Mouse (Mus musculus) myocyte (in vitro differentiated cells): ENCODE results near the gene March5. TPM values are rescaled to one million over a fixed set of nuclear protein-coding genes. Genes with fewer than 3 reads are reported as not detected.

Source experiments
- H3K27me3 ChIP-seq: one replicate; pipeline ENCODE4 v1.6.1; 2011; ENCODE audit not compliant: control insufficient read depth, insufficient read depth, insufficient read length
- H3K36me3 ChIP-seq: one replicate; pipeline ENCODE4 v1.6.1; 2011; ENCODE audit not compliant: control insufficient read depth, insufficient read depth
- H3K4me2 ChIP-seq: one replicate; pipeline ENCODE4 v1.6.1; 2011; ENCODE audit warnings: low read depth, control low read depth
- H3K4me3 ChIP-seq: one replicate; pipeline ENCODE4 v1.5.1; 2011; ENCODE audit warnings: mild to moderate bottlenecking, control low read depth, moderate library complexity
- H3K79me2 ChIP-seq: one replicate; pipeline ENCODE4 v1.6.1; 2011; ENCODE audit not compliant: control insufficient read depth, insufficient read depth
- H3ac ChIP-seq: one replicate; pipeline ENCODE4 v1.6.1; 2011; ENCODE audit not compliant: control insufficient read depth, insufficient read length
- CEBPB ChIP-seq: IDR thresholded peaks from 2 replicates; pipeline ENCODE4 v1.6.1; 2011; ENCODE audit warnings: mild to moderate bottlenecking, moderate library complexity; ENCODE audit not compliant: poor library complexity, insufficient read depth, severe bottlenecking
- E2F4 ChIP-seq: IDR thresholded peaks from one replicate; pipeline ENCODE4 v1.6.1; 2011; ENCODE audit warnings: mild to moderate bottlenecking, control low read depth, moderate library complexity; ENCODE audit not compliant: insufficient read depth
- MAX ChIP-seq: IDR thresholded peaks from one replicate; pipeline ENCODE4 v1.6.1; 2011; ENCODE audit warnings: low read depth, mild to moderate bottlenecking, control low read depth
- MYOD1 ChIP-seq, 3 experiments: IDR thresholded peaks; one replicate each; pipeline ENCODE4 v1.6.1; 2011; ENCODE audit warnings: control low read depth in 2 of 3, low read depth in 2 of 3, mild to moderate bottlenecking in 2 of 3, moderate library complexity in 1 of 3; ENCODE audit not compliant: insufficient read length in 2 of 3, control insufficient read depth in 1 of 3
- MYOG ChIP-seq, 3 experiments: IDR thresholded peaks; one replicate each; pipeline ENCODE4 v1.6.1; 2011; ENCODE audit warnings: control low read depth in 2 of 3, low read depth in 2 of 3, mild to moderate bottlenecking in 2 of 3; ENCODE audit not compliant: insufficient read length in 2 of 3, control insufficient read depth in 1 of 3, insufficient read depth in 1 of 3
- POLR2A ChIP-seq: IDR thresholded peaks from one replicate; pipeline ENCODE4 v1.6.1; 2011; ENCODE audit warnings: low read depth, mild to moderate bottlenecking, control low read depth, moderate library complexity; ENCODE audit not compliant: insufficient read length
- POLR2AphosphoS2 ChIP-seq: IDR thresholded peaks from one replicate; pipeline ENCODE4 v1.6.1; 2011; ENCODE audit warnings: low read depth, control low read depth; ENCODE audit not compliant: insufficient read length
- REST ChIP-seq: IDR thresholded peaks from one replicate; pipeline ENCODE4 v1.6.1; 2011; ENCODE audit warnings: mild to moderate bottlenecking, control low read depth, moderate library complexity; ENCODE audit not compliant: insufficient read depth, insufficient read length
- SRF ChIP-seq: IDR thresholded peaks from one replicate; pipeline ENCODE4 v1.6.1; 2011; ENCODE audit warnings: low read depth; ENCODE audit not compliant: control insufficient read depth, insufficient read length
- TCF12 ChIP-seq: IDR thresholded peaks from one replicate; pipeline ENCODE4 v1.6.1; 2011; ENCODE audit warnings: mild to moderate bottlenecking, control low read depth; ENCODE audit not compliant: poor library complexity, insufficient read depth, severe bottlenecking
- TCF3 ChIP-seq: IDR thresholded peaks from one replicate; pipeline ENCODE4 v1.6.1; 2011; ENCODE audit warnings: low read depth, control low read depth; ENCODE audit not compliant: insufficient read length
- USF1 ChIP-seq: IDR thresholded peaks from one replicate; pipeline ENCODE4 v1.6.1; 2011; ENCODE audit warnings: low read depth, mild to moderate bottlenecking, control low read depth, moderate library complexity
- polyA plus RNA-seq: library from polyadenylated mRNA; unstranded; fragments of >200 nt; fragmentation: generic; extraction: Trizol; gene quantifications from one replicate; pipeline ENCODE4 v1.2.1, GENCODE M21; 2012; ENCODE audit warnings: missing spikeins

The March5 gene
- polyA plus RNA-seq, 1 experiment, result 73.5 TPM

- Histone ChIP-seq H3K4me3 (no peak overlapping the region), H3K27me3 (no peaks in the 10 kb centered on the region), H3K79me2 (no peaks in the 10 kb centered on the region), H3K36me3 (no peaks in the 10 kb centered on the region), H3ac (no peak overlapping the region), H3K4me2 (peak overlapping the region; percentile 87)
- TF ChIP-seq SRF (no peak), TCF12 (no peak), MYOG (IDR thresholded peaks at IDR 0.05; ENCODE audit: control insufficient read depth in 1 of 3, insufficient read depth in 1 of 3, insufficient read length in 2 of 3, low read depth in 2 of 3) (no peak), USF1 (no peak), TCF3 (no peak), MYOD1 (IDR thresholded peaks at IDR 0.05; ENCODE audit: control insufficient read depth in 1 of 3, insufficient read length in 2 of 3, low read depth in 2 of 3) (no peak), REST (no peak), CEBPB (no peak), MAX (no peak), E2F4 (no peak), POLR2AphosphoS2 (no peak), POLR2A (no peak)
Observed at GRCm38 (mm10) chr19:37263566-37263942, 56.2 kb downstream of the March5 start.

GRCm38 (mm10) chr19:37263943-37264897 lies 56.9 kb downstream of the March5 start:
- no peak overlapping the region for H3K4me3 ChIP-seq

GRCm38 (mm10) chr19:37265333-37266103 lies 58.2 kb downstream of the March5 start:
- H3K27me3 ChIP-seq, result no peaks in the 10 kb centered on the region
- H3K4me2 ChIP-seq, result peak overlapping the region; percentile 55
- no peak overlapping the region for H3ac ChIP-seq
- H3K4me3 ChIP-seq, result no peak overlapping the region
- TF ChIP-seq USF1, result no peak
- TF ChIP-seq SRF, result no peak
- TF ChIP-seq CEBPB, result no peak
- no peak for TF ChIP-seq TCF3
- no peak for TF ChIP-seq POLR2A
- TF ChIP-seq E2F4, result no peak
- TF ChIP-seq POLR2AphosphoS2, result no peak
- no peak for TF ChIP-seq MAX
- TF ChIP-seq REST, result no peak
- no peak for TF ChIP-seq TCF12
- no peak for TF ChIP-seq MYOD1 (IDR thresholded peaks at IDR 0.05; ENCODE audit: control insufficient read depth in 1 of 3, insufficient read length in 2 of 3, low read depth in 2 of 3)
- TF ChIP-seq MYOG (IDR thresholded peaks at IDR 0.05; ENCODE audit: control insufficient read depth in 1 of 3, insufficient read depth in 1 of 3, insufficient read length in 2 of 3, low read depth in 2 of 3), result no peak
- H3K36me3 ChIP-seq, result peaks cover 3% of the 10 kb centered on the region
- no peaks in the 10 kb centered on the region for H3K79me2 ChIP-seq

More at GRCm38 (mm10) chr19:37263943-37264897, 56.9 kb downstream of the March5 start:
- Histone ChIP-seq H3K27me3 (no peaks in the 10 kb centered on the region), H3K36me3 (no peaks in the 10 kb centered on the region), H3ac (no peak overlapping the region), H3K79me2 (no peaks in the 10 kb centered on the region), H3K4me2 (peak overlapping the region; percentile 87)
- TF ChIP-seq REST (no peak), USF1 (peak; percentile 52), CEBPB (0 out of 2 replicates have a peak, but pooled peaks have one; percentile 21), MYOD1 (IDR thresholded peaks at IDR 0.05; ENCODE audit: control insufficient read depth in 1 of 3, insufficient read length in 2 of 3, low read depth in 2 of 3) (no peak), E2F4 (no peak), MYOG (IDR thresholded peaks at IDR 0.05; ENCODE audit: control insufficient read depth in 1 of 3, insufficient read depth in 1 of 3, insufficient read length in 2 of 3, low read depth in 2 of 3) (no peak), MAX (no peak), POLR2AphosphoS2 (no peak), TCF12 (no peak), SRF (no peak), POLR2A (no peak), TCF3 (no peak)

GRCm38 (mm10) chr19:37269106-37269505 lies 61.8 kb downstream of the March5 start:
- no peak for TF ChIP-seq USF1

More at GRCm38 (mm10) chr19:37269106-37269505, 61.8 kb downstream of the March5 start:
- H3K4me3 ChIP-seq, result no peak overlapping the region
- no peak overlapping the region for H3K4me2 ChIP-seq
- H3K27me3 ChIP-seq, result no peaks in the 10 kb centered on the region
- no peak overlapping the region for H3ac ChIP-seq
- peaks cover 3% of the 10 kb centered on the region for H3K36me3 ChIP-seq
- H3K79me2 ChIP-seq, result no peaks in the 10 kb centered on the region

Other genes starting within 250 kb of the March5 start
- gene Cpeb3, start 1.1 kb downstream of the March5 start, polyA plus RNA-seq, result 2.6 TPM
- gene Ide, start 130.3 kb downstream of the March5 start, polyA plus RNA-seq, result 12.0 TPM
- 4.1 TPM for gene Kif11, start 168.9 kb downstream of the March5 start, polyA plus RNA-seq
- 0.44 TPM for gene Hhex, start 227.3 kb downstream of the March5 start, polyA plus RNA-seq